Mouse (Mus musculus): ENCODE data around the gene Spata25.
"Not testable (repeated sequence)": the region's sequence is repeated elsewhere in the genome, so short reads cannot be mapped to it uniquely, and the experiment has no call there.

Gene Spata25

DNA sequence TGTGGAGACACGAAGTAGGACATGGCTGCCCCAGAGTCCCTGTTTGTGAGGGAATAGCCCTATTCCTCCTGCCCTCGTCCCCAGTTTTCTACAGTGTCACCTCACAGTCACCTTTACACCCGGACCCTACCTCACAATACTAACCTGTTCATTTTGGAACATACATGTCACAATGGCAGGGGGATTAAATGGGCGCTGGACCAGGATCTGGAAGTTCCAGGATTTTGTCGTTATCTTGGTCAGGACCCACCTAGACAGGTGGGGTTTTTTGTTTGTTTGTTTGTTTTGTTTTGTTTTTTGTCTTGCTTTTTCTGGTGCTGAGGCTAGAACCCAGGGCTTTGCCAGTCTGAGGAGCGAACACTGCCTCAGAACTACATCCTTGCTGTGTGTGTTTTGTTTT lies at the start of gene Spata25:
TSS of gene Spata25 (minus strand) at position 101 of the 400 bp plus-strand sequence.
- in situ Hi-C loops (cut with MboI) = no loop called here

DNA sequence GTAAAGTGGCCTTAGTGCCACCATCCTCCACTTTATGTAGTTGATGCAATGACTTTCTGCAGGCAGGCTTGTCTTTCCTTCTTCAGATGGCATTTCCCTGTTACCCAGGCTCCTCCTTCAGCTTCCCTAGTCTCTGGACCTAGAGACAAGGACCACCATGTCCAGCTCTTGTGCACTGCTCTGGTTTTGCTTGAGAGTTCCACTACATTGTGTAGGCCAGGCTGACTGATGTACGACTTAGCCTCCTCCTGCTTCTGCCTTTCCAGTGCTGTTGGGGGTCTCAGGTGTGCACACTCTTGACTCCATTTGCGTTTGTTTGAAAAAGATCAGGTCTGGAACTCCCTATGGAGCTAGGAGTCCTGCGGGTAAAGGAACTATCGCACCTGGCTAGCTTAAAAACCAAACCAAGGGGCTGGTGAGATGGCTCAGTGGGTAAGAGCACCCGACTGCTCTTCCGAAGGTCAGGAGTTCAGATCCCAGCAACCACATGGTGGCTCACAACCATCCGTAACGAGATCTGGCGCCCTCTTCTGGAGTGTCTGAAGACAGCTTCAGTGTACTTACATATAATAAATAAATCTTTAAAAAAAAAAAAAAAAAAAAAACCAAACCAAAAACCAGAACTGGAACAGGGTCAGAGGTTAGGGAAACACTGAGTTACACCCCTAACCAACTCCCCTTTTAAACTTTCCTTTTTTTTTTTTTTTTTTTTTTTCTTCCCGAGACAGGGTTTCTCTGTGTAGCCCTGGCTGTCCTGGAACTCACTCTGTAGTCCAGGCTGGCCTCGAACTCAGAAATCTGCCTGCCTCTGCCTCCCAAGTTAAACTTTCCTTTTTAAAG lies 49.3 kb upstream of the Spata25 start:
- in situ Hi-C loops (cut with MboI) = loop anchor here (5.0 kb wide), 1 partner anchor 45 kb away; the partner anchor contains the start of genes Ctsa and Neurl2

DNA sequence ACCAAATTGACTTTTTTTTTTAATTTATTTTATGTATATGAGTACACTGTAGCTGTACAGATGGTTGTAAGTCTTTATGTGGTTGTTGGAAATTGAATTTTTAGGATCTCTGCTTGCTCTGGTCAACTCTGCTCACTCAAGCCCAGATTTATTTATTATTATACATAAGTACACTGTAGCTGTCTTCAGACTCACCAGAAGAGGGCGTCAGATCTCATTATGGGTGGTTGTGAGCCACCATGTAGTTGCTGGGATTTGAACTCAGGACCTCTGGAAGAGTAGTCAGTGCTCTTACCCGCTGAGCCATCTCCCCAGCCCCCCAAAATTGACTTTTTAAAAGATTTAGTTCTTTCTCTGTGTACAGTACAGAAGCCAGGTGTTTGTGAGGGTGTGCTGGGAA lies 47.3 kb upstream of the Spata25 start:
- in situ Hi-C loops (cut with MboI) = loop anchor here (5.0 kb wide), 1 partner anchor 43 kb away; the partner anchor contains the start of genes Ctsa and Neurl2

DNA sequence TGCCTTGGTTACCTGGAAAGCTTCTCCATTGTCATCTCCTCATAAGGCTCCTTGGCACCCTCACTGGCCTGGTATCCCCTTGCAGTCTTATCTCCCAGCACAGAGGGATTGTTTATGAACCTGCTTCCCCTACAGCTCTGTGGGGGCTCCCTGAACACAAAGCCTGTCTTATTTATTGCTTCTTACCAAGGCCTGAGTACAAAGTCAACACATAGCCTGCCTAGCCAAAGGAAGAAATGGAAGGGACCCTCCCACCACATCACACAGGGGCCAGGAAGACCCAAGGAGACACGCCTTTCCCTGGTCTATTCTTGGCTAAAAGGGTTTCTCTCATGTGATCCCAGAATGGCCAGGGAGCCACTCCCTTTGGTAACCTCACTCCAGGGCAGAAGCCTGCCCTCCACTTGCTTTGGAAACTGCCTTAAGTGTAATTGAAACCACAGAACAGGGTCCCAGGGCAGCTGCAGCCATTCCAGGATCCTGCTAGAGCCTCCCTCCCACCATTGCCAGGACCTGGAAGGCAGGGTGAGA lies 46.0 kb upstream of the Spata25 start:
- in situ Hi-C loops (cut with MboI) = no loop called here

DNA sequence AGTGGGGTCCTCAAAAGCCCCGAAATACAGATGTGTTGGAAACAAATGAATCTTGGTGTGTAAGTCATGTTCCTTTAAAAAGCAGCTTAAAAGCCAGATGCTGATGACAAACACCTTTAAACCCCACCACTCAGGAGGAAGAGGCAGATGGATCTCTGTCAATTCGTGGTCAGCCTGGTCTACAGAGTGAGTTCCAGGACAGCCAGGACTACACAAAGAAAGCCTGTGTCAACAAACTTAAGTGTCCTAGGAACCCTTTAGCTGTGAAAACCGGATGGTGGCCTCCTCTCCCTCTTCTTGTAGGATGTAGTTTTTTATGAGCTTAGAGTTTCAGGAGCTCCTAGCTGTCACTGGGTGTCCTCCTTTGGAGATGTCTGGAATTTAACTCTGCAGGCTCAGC lies 45.3 kb upstream of the Spata25 start:
- in situ Hi-C loops (cut with MboI) = no loop called here

DNA sequence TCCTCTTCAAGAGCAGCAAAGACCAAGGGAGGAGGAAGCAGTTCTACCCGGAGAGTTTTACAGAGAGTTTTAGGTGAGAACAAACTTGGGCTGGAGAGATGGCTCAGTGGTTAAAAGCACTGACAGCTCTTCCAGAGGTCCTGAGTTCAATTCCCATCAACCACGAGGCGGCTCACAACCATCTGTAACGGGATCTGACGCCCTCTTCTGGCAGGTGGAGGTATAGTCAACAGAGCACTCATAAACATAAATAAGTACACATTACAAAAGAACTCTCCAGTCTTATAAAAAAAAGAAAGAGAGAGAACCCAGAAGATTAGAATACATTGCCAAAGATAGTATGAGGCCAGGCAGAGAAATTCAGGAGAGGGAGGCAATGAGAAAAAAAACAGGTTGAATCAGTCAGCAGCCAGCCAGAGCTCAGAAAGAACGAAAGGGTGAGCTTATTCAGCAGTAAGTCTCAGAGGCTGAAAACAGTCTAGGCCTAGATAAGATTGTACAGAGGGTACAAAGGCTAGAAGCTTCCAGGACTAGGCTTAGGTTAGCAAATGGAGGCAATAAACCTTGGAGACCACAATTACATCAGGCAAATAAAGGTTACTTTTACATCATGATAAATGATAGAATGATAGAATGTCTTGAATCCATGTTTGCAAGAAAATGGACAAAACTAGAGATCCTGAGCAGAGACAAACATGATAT lies 43.4 kb upstream of the Spata25 start:
- in situ Hi-C loops (cut with MboI) = no loop called here

DNA sequence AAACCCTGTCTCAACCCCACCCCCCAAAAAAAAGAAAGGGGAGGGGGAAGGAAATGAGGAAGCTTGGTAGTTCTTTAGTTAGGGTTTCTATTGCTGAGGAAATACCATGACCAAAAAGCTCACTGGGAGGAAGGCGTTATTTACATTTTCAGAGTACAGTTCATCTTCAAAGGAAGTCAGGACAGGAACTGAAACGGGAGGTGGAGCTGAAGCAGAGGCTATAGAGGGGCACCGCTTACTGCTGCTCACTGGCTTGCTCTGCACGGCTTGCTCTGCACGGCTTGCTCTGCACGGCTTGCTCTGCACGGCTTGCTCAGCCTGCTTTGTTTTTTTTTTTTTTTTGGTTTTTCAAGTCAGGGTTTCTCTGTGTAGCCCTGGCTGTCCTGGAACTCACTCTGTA lies 40.2 kb upstream of the Spata25 start:
- in situ Hi-C loops (cut with MboI) = no loop called here

DNA sequence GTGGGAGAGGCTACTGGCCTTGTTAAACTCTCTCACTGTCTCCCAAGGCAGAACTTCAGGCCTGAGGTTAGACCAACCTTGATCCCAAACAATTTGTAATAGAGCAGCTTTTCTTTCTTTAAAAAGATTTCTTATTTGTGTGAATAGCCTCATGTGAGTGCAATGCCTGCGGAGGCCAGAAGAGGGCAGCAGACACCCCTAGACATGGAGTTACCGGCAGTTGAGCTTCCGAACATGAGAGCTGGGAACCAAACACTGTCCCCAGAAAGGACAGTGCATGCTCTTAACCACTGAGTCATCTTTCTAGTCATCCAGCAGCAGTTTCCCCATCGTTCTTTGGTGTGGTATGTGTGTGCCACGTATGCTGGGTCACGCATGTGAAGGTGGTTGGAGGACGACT lies 39.2 kb upstream of the Spata25 start:
- in situ Hi-C loops (cut with MboI) = no loop called here

DNA sequence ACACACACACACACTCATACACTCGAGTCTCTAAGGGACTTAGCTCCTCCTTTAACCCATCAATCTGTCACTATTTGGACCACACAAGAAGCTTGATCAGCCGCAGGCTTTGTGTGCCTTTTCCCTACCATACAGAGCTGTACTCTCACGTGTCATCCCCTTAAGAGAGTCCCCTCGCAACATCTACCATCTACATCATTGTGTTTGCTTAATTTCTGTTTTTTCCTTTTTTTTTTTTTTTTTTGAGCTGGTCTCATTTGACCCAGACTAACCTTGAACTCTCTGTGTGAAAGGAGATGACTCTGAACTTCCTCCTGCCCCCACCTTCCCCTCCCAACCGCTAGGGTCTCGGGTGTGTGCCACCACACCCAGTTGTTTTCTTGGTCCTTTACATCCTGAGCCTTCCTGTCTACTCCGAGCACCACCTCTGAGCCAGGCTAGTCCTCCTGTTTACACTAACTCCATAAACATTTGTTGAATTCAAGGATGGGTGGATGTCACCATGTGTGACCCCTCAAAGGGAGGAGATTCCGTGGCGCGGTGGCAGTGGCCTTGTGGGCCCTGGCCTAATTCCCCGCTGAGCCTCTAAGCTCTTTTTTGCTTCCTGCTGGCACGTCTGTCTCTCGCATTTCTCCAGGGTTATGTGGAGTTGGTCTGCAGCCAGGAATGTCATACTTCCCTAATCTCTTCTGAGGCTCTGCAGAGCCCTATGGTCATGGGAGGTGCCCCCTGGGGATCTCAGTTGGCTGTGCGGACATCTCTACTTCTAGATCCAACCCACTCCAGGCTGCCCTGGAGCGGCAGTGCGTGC lies 38.6 kb upstream of the Spata25 start:
- in situ Hi-C loops (cut with MboI) = no loop called here

DNA sequence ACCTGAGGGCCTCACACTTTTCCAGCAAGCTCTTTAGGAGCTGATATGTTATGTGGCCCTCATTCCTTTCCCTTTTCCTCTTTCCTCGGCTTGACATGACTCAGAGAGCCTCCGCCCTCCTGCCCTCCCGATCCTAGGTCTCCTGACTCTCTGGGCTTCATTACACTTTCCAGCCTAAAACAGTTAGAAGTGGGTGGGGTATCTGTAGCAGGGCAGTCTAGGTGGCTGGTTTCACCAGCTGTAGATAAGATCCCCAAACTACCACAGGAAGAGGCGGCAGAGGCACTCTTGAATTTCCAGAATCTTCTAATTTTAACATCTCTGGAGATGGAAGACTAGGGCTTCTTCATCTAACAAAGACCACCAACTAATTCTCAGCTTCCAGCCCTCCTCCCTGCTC lies 36.3 kb upstream of the Spata25 start:
- in situ Hi-C loops (cut with MboI) = no loop called here

DNA sequence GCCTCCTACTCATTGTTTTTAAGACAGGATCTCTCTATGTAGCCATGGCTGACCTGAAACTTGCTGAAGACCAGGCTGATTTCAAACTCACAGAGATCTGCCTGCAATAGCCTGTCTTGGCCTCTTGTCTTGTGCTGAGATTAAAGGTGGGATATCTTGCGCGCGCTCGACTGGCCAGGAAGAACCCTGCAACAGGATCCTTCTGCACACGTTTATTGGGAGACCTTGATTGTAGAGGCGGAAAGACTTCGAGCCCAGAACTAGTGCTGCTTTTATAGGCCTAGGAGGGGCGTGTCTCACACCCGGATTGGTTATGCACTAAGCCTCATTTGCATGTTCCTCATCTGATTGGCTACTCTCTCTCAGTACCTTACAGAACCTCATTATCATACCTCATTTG lies 35.1 kb upstream of the Spata25 start:
- in situ Hi-C loops (cut with MboI) = not testable (repeated sequence)

DNA sequence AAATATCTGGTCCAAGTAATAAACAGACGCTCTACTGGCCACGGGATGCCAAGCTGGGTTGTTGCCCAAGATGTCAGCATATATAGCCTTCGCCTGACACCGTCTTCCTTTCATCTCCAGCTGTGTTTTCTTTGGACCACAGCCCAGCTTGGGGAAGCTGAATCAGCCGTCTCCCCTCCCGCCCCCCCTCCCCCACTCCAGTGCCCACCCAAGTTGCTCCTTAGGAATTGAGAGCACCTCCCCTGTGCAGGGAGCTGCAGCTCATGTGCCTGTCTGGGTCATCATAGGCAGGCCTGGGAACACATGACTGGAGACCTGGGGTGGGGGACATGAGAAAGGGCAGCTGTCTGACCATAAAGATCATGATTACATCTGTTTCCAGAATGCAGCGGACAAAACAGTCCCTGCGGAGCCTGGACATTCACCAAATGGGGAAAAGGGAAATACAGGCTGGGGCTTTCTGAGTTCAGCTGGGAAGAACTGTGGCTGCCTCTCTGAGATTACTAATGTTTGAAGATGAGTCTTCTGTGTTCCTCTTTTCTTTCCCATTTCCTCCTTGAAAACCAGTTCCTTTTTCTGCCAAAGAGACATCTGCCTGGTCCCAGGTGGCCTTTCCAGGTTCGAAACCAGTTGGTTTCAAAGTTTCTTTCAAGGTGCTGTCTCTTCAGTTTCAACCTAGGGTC lies 34.0 kb upstream of the Spata25 start:
- in situ Hi-C loops (cut with MboI) = no loop called here

DNA sequence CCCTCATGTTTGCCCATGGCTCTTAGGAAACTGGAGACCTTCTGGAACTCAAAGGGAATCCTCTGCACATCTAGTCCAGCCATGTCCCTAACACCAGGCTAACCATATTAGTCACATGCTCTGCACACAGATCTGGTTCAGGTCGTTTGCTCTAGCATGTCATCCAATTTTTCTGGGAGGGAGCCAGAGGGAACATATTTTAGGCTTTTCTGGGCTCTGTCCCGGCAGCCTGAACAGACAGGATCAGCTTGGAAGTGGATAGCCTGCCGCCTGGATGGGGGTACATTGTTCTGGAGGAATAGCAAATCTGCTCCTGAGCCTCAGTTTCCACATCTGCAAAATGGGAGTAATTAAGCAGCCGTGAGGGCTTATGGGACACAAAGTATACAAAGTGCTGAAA lies 32.8 kb upstream of the Spata25 start:
- in situ Hi-C loops (cut with MboI) = no loop called here

DNA sequence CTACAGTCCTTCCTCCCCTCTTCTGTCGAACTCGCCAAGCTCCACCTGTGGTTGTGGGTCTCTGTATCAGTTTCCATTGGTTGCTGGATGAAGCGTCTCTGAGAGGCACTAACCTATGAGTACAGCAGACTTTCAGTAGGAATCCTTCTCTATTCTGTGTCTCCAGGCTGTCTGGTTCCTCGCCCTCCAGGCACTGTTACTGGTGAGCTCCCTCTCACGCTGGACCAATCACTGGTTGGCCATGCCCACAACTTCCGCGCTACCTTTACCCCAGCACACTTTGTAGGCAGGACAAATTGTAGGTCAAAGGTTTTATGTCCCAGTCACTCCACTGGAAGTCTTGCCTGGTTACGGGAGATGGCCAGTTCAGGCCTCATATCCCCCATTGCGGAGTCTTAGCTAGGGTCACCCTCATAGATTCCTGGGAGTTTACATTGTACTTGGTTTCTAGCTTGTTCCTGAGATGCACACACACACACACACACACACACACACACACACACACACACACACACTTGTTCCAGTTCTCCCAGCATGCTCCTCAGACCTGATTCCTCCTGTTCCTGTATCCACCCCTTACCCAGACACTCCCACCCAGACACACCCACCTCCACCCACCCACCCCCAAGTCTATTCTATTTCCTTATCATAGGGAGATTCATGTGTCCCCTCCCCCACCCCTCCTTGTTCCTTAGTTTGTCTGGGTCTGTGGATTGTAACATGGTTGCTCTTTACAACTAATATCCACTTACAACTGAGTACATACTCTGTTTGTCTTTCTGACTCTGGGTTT lies 31.5 kb upstream of the Spata25 start:
- in situ Hi-C loops (cut with MboI) = no loop called here

DNA sequence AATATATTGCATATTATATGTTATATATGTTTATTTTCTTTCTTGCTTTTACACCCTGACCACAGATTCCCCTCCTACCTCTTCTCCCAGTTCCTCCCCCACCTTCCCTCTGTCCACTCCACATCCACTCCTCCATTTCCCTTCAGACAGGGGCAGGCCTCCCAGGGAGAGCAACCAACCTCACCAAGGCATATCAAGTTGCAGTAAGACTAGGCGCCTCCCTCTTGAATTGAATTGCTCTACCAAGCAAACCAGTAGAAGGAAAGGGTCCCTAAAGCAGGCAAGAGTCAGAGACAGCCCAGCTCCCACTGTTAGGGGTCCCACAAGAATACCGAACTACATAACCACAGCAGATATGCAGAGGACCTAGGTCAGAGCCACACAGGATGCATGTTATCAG lies 30.8 kb upstream of the Spata25 start:
- in situ Hi-C loops (cut with MboI) = no loop called here

DNA sequence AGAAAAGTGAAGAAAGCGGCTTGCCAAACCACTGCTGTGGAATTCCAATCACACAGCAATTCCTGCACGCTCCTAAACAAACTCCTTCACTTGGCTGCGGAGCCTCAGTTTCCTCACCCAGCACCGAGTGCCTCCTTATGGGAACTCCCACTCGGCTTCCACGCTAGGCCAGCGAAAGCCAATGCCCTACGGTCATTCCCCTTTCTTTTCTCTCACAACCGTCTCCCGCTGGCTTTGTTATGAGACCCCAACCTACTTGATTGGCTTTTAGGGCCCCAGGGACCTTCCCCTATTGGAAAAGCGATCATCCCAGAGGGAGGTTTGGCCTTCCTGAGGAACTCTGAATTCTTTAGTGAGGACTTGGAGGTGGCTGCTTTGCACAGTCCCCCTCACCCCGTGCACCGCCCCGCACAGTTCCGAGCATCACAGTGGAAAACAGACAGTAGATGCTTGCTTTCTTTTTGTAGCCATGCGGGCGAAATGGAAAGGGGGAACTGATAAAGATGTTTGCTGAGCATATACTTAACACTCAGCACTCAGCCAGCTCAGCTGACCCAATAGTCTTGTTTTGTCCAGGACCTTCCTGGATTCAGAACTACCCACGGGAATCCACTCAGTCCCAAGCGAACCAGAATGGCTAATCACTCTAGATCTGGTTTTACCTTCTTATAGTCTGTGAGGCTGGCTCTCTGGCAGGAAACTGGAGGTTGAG lies 29.7 kb upstream of the Spata25 start:
- in situ Hi-C loops (cut with MboI) = no loop called here

DNA sequence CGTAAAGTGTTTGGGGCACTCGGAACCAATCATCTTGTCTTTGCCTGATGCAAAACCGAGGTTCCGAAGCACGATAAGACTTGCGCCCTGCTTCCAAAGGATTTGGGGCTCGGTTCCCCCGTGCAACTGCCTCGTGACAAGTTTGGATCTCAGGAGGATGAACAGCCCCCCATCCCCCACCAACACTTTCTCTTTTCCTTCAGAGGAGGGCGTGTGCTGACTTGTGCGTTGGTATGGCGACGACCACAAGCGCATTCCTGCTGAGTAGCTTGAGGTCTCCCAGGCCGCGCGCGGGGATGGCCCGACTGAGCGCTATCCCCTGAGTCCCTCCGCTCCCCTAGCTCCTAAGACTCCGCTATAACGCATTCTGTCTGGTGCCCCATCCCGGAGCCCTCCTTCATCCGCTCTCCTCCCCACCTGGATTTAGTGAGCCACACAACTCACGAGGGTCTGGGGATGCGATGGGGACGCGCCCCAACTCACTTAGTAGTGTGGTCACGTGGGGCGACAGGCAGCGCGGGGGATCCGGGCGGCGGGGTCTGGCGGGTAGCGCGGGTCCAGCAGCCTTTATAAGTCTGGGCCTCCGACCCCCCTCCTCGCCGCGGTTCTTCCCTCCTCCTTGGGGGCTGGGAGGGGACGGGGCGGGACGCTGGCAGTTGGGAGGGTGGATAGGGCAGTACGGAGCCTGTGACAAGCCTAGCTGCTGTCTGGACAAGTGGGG lies 28.9 kb upstream of the Spata25 start, which contains the start of gene Pltp:
TSS of gene Pltp (minus strand) at position 611 of the 721 bp plus-strand sequence.
- in situ Hi-C loops (cut with MboI) = no loop called here

DNA sequence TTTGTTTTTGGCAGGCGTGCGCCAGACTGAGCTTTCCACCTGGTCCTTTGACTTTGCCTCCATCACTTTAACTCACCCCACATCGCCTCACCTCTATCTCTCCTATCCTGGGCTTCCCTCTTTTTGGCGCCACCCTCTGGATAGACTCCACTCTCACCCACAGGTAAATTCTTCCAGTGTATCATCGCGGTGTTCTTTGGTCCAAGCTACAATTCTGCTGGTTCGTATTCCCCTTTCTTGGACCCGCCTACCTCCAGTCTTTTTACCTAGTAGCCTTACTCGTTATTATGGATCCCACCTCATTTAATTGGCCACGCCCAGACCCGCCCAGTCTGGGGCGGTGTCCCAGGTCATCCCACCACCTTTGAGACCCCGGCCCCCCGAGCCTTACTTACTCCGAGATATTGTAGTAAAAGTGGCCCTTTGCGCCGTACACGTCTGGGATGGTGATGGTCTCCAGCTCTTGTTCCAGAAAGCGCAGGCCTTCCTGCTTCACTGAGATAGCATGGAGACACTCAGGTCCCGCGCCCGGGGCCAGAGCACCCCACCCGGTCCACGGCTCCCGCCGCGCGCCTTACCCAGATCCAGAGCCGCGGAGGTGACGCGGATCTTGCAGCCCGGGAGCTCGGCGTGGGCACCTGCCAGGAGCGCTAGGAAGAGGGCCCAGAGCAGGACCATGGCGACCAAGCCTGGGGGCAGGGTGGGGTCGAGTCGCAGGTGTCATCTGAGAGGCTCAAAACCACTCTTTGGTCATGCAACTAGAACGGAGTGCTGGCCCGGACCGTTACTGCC lies 28.2 kb upstream of the Spata25 start:
- in situ Hi-C loops (cut with MboI) = no loop called here
